Mouse (Mus musculus): ENCODE results near the gene Rac2. TPM values are rescaled to one million over a fixed set of nuclear protein-coding genes. Genes with fewer than 3 reads are reported as not detected.

Rac2 gene
- polyA plus RNA-seq (2016; fragmentation: Nextera tagmentation; extraction: Ambion mirVana): 7.6 TPM in 2 replicates

DNA sequence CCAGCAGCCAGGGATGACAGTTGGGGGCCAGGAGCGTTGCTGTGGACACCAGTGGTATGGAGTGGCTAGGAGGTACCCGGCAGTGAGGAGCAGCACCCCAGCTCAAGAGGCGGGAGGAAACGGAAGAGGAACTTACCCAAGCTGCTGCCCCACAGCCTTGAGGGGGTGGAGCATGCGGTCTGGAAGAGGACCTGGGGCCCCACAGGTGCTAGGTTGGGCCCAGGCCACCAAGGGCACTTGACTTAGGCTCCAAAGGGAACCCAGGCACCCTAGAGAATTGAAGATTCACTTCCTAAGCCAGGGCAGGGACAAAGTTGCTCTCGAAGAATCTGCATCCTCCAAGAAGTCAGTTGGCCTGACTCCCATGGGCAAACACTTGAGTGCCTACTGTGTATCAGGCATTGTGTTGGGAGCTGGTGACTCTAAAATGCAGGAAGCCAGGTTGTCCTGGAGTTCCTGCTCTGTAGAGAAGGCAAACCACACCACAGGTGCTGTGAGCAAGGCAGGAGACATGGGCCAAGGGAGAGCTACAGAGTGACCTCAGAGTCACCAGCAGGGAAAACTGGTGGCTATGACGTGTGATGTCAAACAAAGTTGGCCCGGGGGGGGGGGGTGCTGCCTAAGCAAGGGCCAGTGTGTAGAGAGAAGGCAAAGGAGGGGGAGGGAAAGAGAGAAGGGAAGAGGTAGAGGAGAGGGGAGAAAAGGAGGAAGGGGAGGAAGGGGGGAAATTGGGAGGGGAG, at the start of gene Rac2:
TSS of gene Rac2 (minus strand) at position 126 of the 740 bp plus-strand sequence.
- 74% methylated on average over 8 of the region's 8 CpGs for WGBS
- Histone ChIP-seq H3K4me3 (no peak within 1 kb of the TSS), H3K27ac (no peak within 1 kb of the TSS), H3K36me3 (no peaks in the 10 kb centered on the region), H3K9ac (no peak within 1 kb of the TSS), H3K4me2 (replicated peaks) (no peak within 1 kb of the TSS), H3K27me3 (no peaks in the 10 kb centered on the region), H3K9me3 (no peaks in the 10 kb centered on the region), H3K4me1 (no peaks in the 10 kb centered on the region)
- ATAC-seq (ENCODE audit: insufficient number of reproducible peaks, insufficient read depth, low FRiP score, low TSS enrichment): no peak

DNA sequence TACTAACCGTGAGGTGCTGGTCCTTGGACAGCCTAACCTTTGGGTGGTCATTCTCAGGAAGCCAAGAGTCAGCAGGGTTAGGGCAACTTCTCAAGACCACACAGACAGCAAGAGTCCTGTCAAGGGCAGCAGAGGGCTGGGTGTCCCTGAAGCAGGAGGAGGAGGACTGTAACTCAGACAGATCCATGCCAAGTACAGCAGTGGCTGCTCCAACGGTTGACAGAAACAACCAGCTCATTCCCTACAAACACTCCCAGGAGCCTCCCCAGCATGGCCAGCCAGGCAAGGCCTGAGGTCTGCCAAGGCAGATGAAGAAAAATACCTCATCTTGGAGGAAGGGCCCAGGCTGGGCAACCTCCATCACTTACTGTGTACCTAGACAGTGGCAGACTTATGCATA, 44.4 kb upstream of the Rac2 start:
- WGBS: 82% methylated on average over 2 of the region's 2 CpGs
- Histone ChIP-seq H3K27me3 (peaks cover 9% of the 10 kb centered on the region; the same call in 1 of the 2 replicates), H3K4me2 (replicated peaks) (no peak overlapping the region), H3K4me1 (no peaks in the 10 kb centered on the region), H3K9me3 (no peaks in the 10 kb centered on the region), H3K36me3 (no peaks in the 10 kb centered on the region), H3K27ac (no peak overlapping the region), H3K4me3 (no peak overlapping the region), H3K9ac (no peak overlapping the region)
- no peak for ATAC-seq (ENCODE audit: insufficient number of reproducible peaks, insufficient read depth, low FRiP score, low TSS enrichment)

DNA sequence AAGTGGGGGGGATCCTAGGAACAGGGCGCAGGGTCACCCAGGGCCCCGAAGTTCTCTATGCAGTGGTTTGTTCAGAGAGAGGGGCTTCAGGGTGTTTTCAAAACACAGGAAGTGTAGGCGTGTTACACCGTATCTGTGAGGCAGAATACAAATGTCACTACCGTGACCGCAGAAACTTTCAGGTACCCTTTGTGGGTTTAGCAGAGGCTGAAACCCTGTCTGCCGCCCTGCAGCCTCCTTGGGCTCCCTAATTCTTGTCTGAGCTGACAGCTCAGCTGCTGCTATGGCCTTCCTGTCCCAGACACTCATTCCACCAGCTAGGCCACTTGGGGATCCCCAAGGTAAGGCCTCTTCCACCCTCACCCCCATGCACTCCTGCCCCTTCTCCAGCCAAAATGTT, 42.0 kb upstream of the Rac2 start:
- WGBS: 89% methylated on average over 7 of the region's 7 CpGs
- Histone ChIP-seq H3K4me3 (no peak overlapping the region), H3K4me2 (replicated peaks) (no peak overlapping the region), H3K36me3 (no peaks in the 10 kb centered on the region), H3K4me1 (peaks cover 6% of the 10 kb centered on the region; the same call in 1 of the 2 replicates), H3K9me3 (no peaks in the 10 kb centered on the region), H3K9ac (no peak overlapping the region), H3K27ac (no peak overlapping the region), H3K27me3 (no peaks in the 10 kb centered on the region)
- no peak for ATAC-seq (ENCODE audit: insufficient number of reproducible peaks, insufficient read depth, low FRiP score, low TSS enrichment)

DNA sequence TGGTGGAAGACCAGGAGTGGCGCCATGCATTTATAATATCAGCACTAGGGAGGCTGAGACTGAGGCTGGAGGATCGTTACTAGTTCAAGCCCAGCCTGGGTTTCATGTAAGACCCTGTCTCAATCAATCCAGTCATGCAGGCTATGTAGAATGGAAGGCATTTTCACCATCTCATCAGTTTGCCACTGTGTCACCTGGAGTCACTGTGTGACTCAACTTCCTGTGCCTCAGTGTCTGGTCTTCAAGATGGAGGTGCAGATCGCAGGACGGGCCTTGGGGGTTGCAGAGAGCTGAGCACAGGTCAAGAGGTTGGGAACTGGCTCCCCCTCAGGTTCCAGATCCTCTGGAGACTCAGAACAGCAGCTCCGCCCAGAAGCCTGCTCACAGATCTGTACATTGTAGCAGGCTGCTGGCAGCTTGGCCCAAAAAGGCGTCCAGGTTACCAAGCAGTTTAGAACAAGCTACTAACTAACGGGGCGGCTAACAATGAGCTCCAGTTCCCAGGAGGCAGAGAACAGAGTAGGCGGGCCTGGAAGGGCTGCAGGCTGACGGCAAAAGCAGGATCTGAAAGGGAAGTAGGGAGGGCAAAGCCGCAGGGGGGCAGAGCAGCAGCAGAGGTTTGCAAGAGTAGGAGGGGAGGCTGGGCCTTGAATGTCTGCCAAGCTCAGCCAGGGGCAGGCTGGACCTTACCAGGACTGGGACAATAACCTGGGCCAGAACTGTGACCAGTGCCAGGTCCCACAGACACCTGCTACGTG, 38.3 kb upstream of the Rac2 start:
- H3K4me3 ChIP-seq: no peak overlapping the region
- H3K9ac ChIP-seq: no peak overlapping the region
- no peaks in the 10 kb centered on the region for H3K9me3 ChIP-seq
- H3K27ac ChIP-seq: no peak overlapping the region
- 37% methylated on average over 12 of the region's 12 CpGs for whole genome bisulfite sequencing
- no peaks in the 10 kb centered on the region for H3K27me3 ChIP-seq
- H3K4me1 ChIP-seq: peaks cover 6% of the 10 kb centered on the region; the same call in 1 of the 2 replicates
- H3K4me2 ChIP-seq (replicated peaks): no peak overlapping the region
- no peak for ATAC-seq (ENCODE audit: insufficient number of reproducible peaks, insufficient read depth, low FRiP score, low TSS enrichment)
- H3K36me3 ChIP-seq: no peaks in the 10 kb centered on the region

DNA sequence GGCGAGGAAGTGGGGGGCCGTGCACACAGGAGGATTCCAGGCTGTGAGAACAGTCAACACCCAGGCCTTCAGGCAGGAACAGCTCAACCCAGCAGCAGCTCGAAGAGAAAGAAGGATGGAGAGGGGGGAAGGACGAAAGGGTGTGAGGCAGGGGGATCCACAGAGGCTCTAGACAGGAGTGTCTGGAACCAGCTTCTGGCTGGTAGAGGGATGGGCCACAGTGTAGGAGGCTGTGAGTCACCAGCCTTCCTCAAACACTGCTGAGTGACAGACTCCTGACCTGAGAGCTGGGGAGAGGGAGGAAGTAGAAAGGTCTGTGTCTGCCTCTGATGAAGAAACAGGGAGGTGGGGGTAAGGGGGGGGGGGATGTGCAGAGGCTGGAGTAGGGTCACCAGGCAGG, 34.9 kb upstream of the Rac2 start:
- H3K9me3 ChIP-seq: no peaks in the 10 kb centered on the region
- no peak overlapping the region for H3K27ac ChIP-seq
- no peaks in the 10 kb centered on the region for H3K27me3 ChIP-seq
- 69% methylated on average over 4 of the region's 4 CpGs for WGBS
- no peak overlapping the region for H3K4me2 ChIP-seq (replicated peaks)
- peaks cover 12% of the 10 kb centered on the region for H3K4me1 ChIP-seq
- H3K4me3 ChIP-seq: no peak overlapping the region
- H3K9ac ChIP-seq: no peak overlapping the region; the same call in 1 of the 2 replicates
- ATAC-seq (ENCODE audit: insufficient number of reproducible peaks, insufficient read depth, low FRiP score, low TSS enrichment): no peak
- no peaks in the 10 kb centered on the region for H3K36me3 ChIP-seq

DNA sequence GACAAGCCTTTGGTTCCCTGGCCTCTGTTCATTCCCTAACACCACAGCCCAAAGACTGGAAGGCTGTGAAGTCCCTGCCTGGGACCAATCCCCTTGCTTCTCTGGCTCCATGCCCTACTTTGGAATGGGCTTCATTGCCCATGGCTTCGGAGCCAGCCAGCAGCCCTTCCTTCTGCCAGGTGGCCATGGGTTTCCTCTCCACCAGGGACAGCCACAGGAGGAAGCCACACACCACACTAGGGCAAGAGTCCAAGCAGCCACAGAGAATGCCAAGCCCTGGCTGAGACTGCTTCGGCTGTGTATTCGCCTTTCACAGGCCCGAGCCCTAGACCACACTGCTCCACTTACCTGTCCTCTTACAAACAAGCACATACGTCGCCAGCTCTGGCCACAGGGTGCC, 33.5 kb upstream of the Rac2 start:
- Histone ChIP-seq H3K4me2 (replicated peaks) (no peak overlapping the region), H3K4me1 (peaks cover 9% of the 10 kb centered on the region), H3K27me3 (no peaks in the 10 kb centered on the region), H3K27ac (no peak overlapping the region), H3K9me3 (no peaks in the 10 kb centered on the region), H3K36me3 (no peaks in the 10 kb centered on the region), H3K9ac (no peak overlapping the region), H3K4me3 (no peak overlapping the region)
- no peak for ATAC-seq (ENCODE audit: insufficient number of reproducible peaks, insufficient read depth, low FRiP score, low TSS enrichment)
- WGBS: 91% methylated on average over 6 of the region's 6 CpGs

DNA sequence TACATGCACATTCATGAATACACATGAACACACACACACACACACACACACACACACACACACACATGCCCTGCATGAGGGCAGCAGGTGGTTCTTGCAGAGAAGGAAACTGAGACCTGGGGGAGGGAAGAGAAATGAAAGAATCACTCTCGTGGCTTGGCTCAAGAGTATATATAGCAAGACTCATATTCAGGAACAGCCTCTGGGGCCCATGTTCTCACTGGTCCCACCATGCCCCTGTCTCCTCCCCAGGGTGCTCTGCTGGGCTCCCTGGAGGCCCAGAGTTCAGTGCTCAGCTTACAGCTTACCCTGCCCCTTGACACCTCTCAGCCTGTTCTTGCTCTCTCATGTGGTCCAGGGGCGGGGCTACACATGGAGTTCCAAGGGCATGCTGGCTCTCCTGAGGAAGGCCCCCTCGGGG, 32.8 kb upstream of the Rac2 start:
- H3K4me2 ChIP-seq (replicated peaks): no peak overlapping the region
- no peaks in the 10 kb centered on the region for H3K36me3 ChIP-seq
- H3K4me3 ChIP-seq: no peak overlapping the region
- no peaks in the 10 kb centered on the region for H3K9me3 ChIP-seq
- no peak overlapping the region for H3K9ac ChIP-seq
- 45% methylated on average over 3 of the region's 3 CpGs for WGBS
- no peaks in the 10 kb centered on the region for H3K27me3 ChIP-seq
- no peak overlapping the region for H3K27ac ChIP-seq
- peaks cover 6% of the 10 kb centered on the region; the same call in 1 of the 2 replicates for H3K4me1 ChIP-seq
- ATAC-seq (ENCODE audit: insufficient number of reproducible peaks, insufficient read depth, low FRiP score, low TSS enrichment): no peak

DNA sequence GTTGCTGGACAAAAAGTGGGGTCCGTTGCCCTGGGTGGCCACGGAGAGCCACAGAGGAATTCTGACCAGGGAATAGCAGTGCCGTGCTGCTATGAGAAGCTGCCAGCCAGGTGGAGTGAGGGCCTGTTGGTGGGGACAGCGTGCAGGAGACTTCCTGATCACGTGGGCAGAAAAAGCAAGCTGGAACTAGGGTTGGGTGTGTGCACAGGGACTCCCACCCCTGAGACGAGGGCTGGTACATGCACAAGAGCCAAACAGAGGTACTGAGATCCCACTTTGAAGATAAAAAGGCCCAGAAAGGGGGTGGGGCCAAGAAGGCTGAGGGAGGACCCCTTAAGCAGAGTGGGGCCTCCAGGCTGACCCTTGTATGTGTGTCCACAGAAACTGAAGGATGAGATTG, 31.7 kb upstream of the Rac2 start:
- no peak overlapping the region for H3K4me2 ChIP-seq (replicated peaks)
- 67% methylated on average over 6 of the region's 6 CpGs for WGBS
- no peak for ATAC-seq (ENCODE audit: insufficient number of reproducible peaks, insufficient read depth, low FRiP score, low TSS enrichment)

DNA sequence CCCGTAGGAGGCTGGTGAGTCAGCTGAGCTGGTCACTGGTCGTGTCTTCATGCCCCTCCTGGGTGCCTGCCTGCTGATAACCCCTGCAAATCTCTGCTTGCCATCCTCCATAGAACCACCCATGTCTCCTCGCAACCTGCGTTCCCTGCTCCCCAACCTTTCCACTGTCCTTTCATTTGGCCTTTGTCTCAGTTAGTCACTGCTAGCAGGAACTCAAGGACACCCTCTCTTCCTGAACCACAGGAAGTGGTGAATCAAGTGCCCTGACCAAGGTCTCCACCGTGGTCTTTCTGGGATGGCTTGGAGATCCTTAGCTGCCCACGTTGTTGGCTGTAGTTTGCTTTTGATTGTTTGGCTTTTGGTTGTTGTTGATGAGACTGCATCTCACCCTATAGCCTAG, 28.6 kb upstream of the Rac2 start:
- no peaks in the 10 kb centered on the region for H3K36me3 ChIP-seq
- 78% methylated on average over 6 of the region's 6 CpGs for WGBS
- no peak for ATAC-seq (ENCODE audit: insufficient number of reproducible peaks, insufficient read depth, low FRiP score, low TSS enrichment)
- H3K27me3 ChIP-seq: no peaks in the 10 kb centered on the region
- no peak overlapping the region for H3K27ac ChIP-seq
- H3K4me1 ChIP-seq: peaks cover 6% of the 10 kb centered on the region; the same call in 1 of the 2 replicates
- H3K9ac ChIP-seq: no peak overlapping the region
- no peak overlapping the region for H3K4me2 ChIP-seq (replicated peaks)
- H3K9me3 ChIP-seq: no peaks in the 10 kb centered on the region
- H3K4me3 ChIP-seq: no peak overlapping the region

More for the DNA sequence above, 31.7 kb upstream of the Rac2 start:
- Histone ChIP-seq H3K4me1 (peaks cover 6% of the 10 kb centered on the region; the same call in 1 of the 2 replicates), H3K9ac (no peak overlapping the region), H3K27me3 (no peaks in the 10 kb centered on the region), H3K27ac (no peak overlapping the region), H3K4me3 (no peak overlapping the region), H3K9me3 (no peaks in the 10 kb centered on the region), H3K36me3 (no peaks in the 10 kb centered on the region)

DNA sequence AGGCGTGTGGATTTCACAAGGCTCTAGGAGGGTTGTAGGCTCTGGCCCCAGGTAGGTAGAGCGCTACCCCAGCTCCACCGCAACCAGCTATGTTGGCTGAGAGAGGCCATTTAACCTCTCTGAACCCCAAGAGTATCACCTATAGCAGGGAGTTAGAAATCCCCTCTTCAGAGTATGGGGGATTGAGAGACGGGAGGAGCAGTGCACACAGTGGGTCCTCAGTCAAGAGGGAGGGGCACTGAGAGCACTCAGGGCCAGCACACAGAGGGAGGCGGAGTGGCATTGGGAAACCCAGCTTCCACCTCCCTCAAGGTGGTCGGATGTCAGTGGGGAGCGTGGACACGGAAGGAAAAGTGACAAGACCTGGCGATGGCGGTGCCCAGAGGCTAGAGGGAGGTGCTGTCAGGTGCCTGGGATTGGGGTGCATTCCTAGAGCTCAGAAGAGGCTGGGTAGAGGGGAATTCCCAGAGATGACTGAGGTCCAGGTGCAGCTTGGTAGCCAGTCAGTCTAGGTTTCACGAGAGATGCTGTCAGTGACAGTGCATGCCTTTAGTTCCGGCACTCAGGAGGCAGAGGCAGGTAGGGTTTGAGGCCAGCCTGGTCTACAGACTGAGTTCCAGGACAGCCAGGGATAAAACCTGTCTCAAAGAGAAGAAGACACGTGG, 27.1 kb upstream of the Rac2 start:
- no peak overlapping the region for H3K9ac ChIP-seq
- no peak overlapping the region for H3K4me2 ChIP-seq (replicated peaks)
- no peak overlapping the region for H3K27ac ChIP-seq
- 78% methylated on average over 13 of the region's 13 CpGs for WGBS
- no peak overlapping the region for H3K4me3 ChIP-seq
- no peaks in the 10 kb centered on the region for H3K9me3 ChIP-seq
- no peaks in the 10 kb centered on the region for H3K27me3 ChIP-seq
- no peaks in the 10 kb centered on the region for H3K4me1 ChIP-seq
- no peaks in the 10 kb centered on the region for H3K36me3 ChIP-seq
- no peak for ATAC-seq (ENCODE audit: insufficient number of reproducible peaks, insufficient read depth, low FRiP score, low TSS enrichment)

DNA sequence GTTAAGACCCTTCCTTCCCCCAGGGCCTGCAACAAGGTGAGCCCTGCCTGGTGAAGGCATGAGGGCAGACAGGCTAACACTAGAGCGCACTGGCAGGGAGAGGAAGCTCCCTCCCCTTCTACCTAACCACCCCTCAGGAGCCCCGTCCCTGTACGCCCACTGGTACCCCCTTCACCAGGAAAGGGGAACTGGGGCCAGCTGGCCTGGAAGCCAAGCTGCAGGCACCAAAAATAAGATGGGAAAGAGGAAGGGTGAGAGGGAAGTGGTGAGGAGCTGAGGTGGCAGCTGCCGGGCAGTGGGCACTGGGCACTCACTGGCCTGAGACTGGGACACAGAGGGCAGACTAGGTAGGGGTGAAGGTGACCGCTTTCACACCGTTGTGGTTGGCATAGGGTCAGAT, 26.5 kb upstream of the Rac2 start:
- no peaks in the 10 kb centered on the region for H3K27me3 ChIP-seq
- no peak overlapping the region for H3K4me3 ChIP-seq
- 85% methylated on average over 6 of the region's 6 CpGs for WGBS
- no peaks in the 10 kb centered on the region for H3K4me1 ChIP-seq
- H3K27ac ChIP-seq: no peak overlapping the region
- no peaks in the 10 kb centered on the region for H3K9me3 ChIP-seq
- no peak overlapping the region for H3K4me2 ChIP-seq (replicated peaks)
- H3K9ac ChIP-seq: no peak overlapping the region
- ATAC-seq (ENCODE audit: insufficient number of reproducible peaks, insufficient read depth, low FRiP score, low TSS enrichment): no peak
- H3K36me3 ChIP-seq: no peaks in the 10 kb centered on the region
